11 mouse cellular contexts compared by ENCODE assay signal in the genomic region with DNA sequence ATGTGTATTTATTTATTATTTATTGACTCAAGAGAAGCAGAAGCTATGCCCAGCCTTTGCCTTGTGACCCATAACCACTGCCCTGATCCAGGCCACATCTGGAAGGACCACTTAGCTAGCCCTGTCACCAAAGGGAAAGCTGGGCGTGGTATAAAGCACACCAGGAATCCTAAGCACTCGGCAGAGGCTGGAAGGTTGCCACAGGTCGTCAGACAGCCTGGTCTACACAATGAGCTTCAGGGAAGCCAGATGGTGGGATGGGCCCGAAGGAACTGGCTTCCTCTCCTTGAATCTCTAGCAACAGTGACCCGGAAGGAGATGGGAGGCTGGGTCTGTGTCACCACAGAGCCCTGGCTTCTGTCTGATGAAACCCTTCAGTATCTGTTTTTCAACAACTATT. TPM values are rescaled to one million over a fixed set of nuclear protein-coding genes. Genes with fewer than 3 reads are reported as not detected.
DNase-seq lines count a peak whose midpoint lies in the region; ATAC-seq and TF ChIP-seq lines count a peak whose summit lies in the region.
"Had no signal": no experiment of that assay in that cellular context is flagged by ENCODE, and none has a peak within 500 bp of the region (broad histone marks: within the 10 kb centered on the region; RNA-seq: fewer than 3 reads in every experiment).

No protein-coding gene starts in this region.

- H3K4me2 ChIP-seq in liver, postnatal 0 days (ENCODE audit: low read depth, low read length), result no peak overlapping the region
- H3K4me2 ChIP-seq: limb, embryonic 12.5 days had no signal

- H3K27ac ChIP-seq in liver, postnatal 0 days (ENCODE audit: low read depth), result no peak overlapping the region
- H3K27ac ChIP-seq: limb, embryonic 12.5 days had no signal

- 56% methylated on average over 5 of the region's 5 CpGs for WGBS in liver, postnatal 0 days (ENCODE audit: insufficient replicate concordance)

- H3K9ac ChIP-seq in liver, postnatal 0 days (replicated peaks), result no peak overlapping the region
- H3K9ac ChIP-seq: limb, embryonic 12.5 days had no signal

- no peaks in the 10 kb centered on the region for H3K27me3 ChIP-seq in liver, postnatal 0 days (ENCODE audit: insufficient read depth, low read length)
- H3K27me3 ChIP-seq: limb, embryonic 12.5 days had no signal

- ATAC-seq in liver, postnatal 0 days, result no peak
- ATAC-seq: forebrain, embryonic 16.5 days had no signal

- no peaks in the 10 kb centered on the region; the same call in 1 of the 2 replicates for H3K4me1 ChIP-seq in liver, postnatal 0 days (ENCODE audit: insufficient read depth)
- H3K4me1 ChIP-seq: limb, embryonic 12.5 days had no signal

- H3K36me3 ChIP-seq in liver, postnatal 0 days (replicated peaks; ENCODE audit: insufficient read depth, low read length), result peaks cover 22% of the 10 kb centered on the region

- TF ChIP-seq CTCF in liver, postnatal 0 days (IDR thresholded peaks at IDR 0.05; ENCODE audit: low read depth), result no peak

- DNase-seq in lung, adult 18-20 months, result peak; percentile 50 to 61
- no peak for DNase-seq in lung, postnatal 25 days (ENCODE audit: low spot score)
- peak; percentile 20 to 66 for DNase-seq in gastrocnemius, postnatal 4 days (ENCODE audit: low spot score in 2 of 2)
- DNase-seq in kidney, adult 8-10 months, result peak; percentile 37 to 52
- DNase-seq in lung, postnatal 36 days, result peak; percentile 71
- no peak for DNase-seq in liver, postnatal 0 days
- no peak for DNase-seq in left cerebral cortex, postnatal 25 days (ENCODE audit: low spot score in 2 of 2)

- no peak for TF ChIP-seq EP300 in liver, postnatal 0 days (IDR thresholded peaks at IDR 0.05; ENCODE audit: low read depth)

- intact Hi-C loops in left cerebral cortex, postnatal 25 days (cut with DNase I), result no loop called here

- H3K9me3 ChIP-seq in liver, postnatal 0 days (ENCODE audit: low read length), result no peaks in the 10 kb centered on the region
- H3K9me3 ChIP-seq: limb, embryonic 12.5 days had no signal

- no peak overlapping the region for H3K4me3 ChIP-seq in liver, postnatal 0 days (ENCODE audit: low read depth, low read length)
- H3K4me3 ChIP-seq: limb, embryonic 12.5 days had no signal

RNA-seq across cellular contexts. Expression of gene Il17c, which starts 1.8 kb away (rescaled TPM):
- total RNA-seq in gastrocnemius, postnatal 4 days (2021), result not detected
- not detected in 2 replicates for polyA plus RNA-seq in liver, postnatal 0 days (2015; fragmentation: Nextera tagmentation; extraction: Ambion mirVana)
- total RNA-seq in left cerebral cortex, postnatal 25 days (2021), result not detected
- total RNA-seq: megakaryocyte-erythroid progenitor cell, adult 5-6 weeks had no signal
- polyA plus RNA-seq: forebrain, embryonic 16.5 days; limb, embryonic 12.5 days; neural tube, embryonic 14.5 days had no signal

RNA-seq across cellular contexts. Expression of gene Cyba, which starts 9.1 kb away (rescaled TPM):
- 10 to 100 TPM; 51.7 to 64.2 TPM for total RNA-seq in gastrocnemius, postnatal 4 days (2021)
- polyA plus RNA-seq in liver, postnatal 0 days (2015; fragmentation: Nextera tagmentation; extraction: Ambion mirVana), result 211 and 220 TPM in 2 replicates
- 1 to 10 TPM; 7.8 to 8.4 TPM for total RNA-seq in left cerebral cortex, postnatal 25 days (2021)

RNA-seq across cellular contexts. Expression of gene Mvd, which starts 19.6 kb away (rescaled TPM):
- 10 to 100 TPM; 14.7 to 18.4 TPM for total RNA-seq in gastrocnemius, postnatal 4 days (2021)
- polyA plus RNA-seq in liver, postnatal 0 days (2015; fragmentation: Nextera tagmentation; extraction: Ambion mirVana), result 4.9 and 5.8 TPM in 2 replicates
- total RNA-seq in left cerebral cortex, postnatal 25 days (2021), result 10 to 100 TPM; 26.8 to 29.4 TPM

RNA-seq across cellular contexts. Expression of gene Snai3, which starts 36.9 kb away (rescaled TPM):
- total RNA-seq in gastrocnemius, postnatal 4 days (2021), result 1 to 10 TPM; 4.9 to 7.7 TPM
- 1.4 and 3.4 TPM in 2 replicates for polyA plus RNA-seq in liver, postnatal 0 days (2015; fragmentation: Nextera tagmentation; extraction: Ambion mirVana)
- total RNA-seq in left cerebral cortex, postnatal 25 days (2021), result under 1 TPM; 0.64 to 0.66 TPM
- total RNA-seq: megakaryocyte-erythroid progenitor cell, adult 5-6 weeks had no signal
- polyA plus RNA-seq: forebrain, embryonic 16.5 days; neural tube, embryonic 14.5 days had no signal

RNA-seq across cellular contexts. Expression of gene Zc3h18, which starts 47.2 kb away (rescaled TPM):
- 10 to 100 TPM; 37.2 to 42.8 TPM for total RNA-seq in gastrocnemius, postnatal 4 days (2021)
- polyA plus RNA-seq in liver, postnatal 0 days (2015; fragmentation: Nextera tagmentation; extraction: Ambion mirVana), result 12.8 and 15.6 TPM in 2 replicates
- 10 to 100 TPM; 35.7 to 39.1 TPM for total RNA-seq in left cerebral cortex, postnatal 25 days (2021)

Comparison
In these comparisons a context has a peak if more than half of its experiments do, and no peak if none do; other contexts are left out.
1. DNase-seq: peak in lung, adult 18-20 months (2 of 2), gastrocnemius, postnatal 4 days (2 of 2), kidney, adult 8-10 months (2 of 2) and lung, postnatal 36 days (single experiment); none in lung, postnatal 25 days (single experiment), liver, postnatal 0 days (single experiment) and left cerebral cortex, postnatal 25 days (0 of 2).
2. RNA of gene Cyba, which starts 9.1 kb away (total RNA-seq): 51.7 to 64.2 TPM in gastrocnemius, postnatal 4 days; 7.8 to 8.4 TPM in left cerebral cortex, postnatal 25 days; every median in the first group is over 4 times any median in the second.